Mouse (Mus musculus) MEL (cell line): ENCODE measurements around the gene Gm39653. TPM values are rescaled to one million over a fixed set of nuclear protein-coding genes. Genes with fewer than 3 reads are reported as not detected.
A peak's percentile ranks its signal among the peaks of the same experiment; 100 is the strongest.

ENCODE experiments used
- DNase-seq: peaks from one replicate; pipeline ENCODE4 v3.0.0; 2011; ENCODE audit warnings: low read depth, low spot score
- H3K27ac ChIP-seq: 2 replicates; pipeline ENCODE4 v1.5.1; 2012; ENCODE audit warnings: low read depth, mild to moderate bottlenecking, control low read depth, low read length, moderate library complexity; ENCODE audit not compliant: control insufficient read depth
- H3K27me3 ChIP-seq, 2 experiments: fragments of 150-350 bp in 1 of 2; sonication (generic) in 1 of 2; 2 replicates each; pipeline ENCODE4 v1.6.1; 2012; ENCODE audit warnings: low read length in 2 of 2, mild to moderate bottlenecking in 2 of 2, improper control_type of control experiment in 1 of 2, moderate library complexity in 1 of 2; ENCODE audit not compliant: insufficient read depth in 2 of 2, control insufficient read depth in 1 of 2
- H3K36me3 ChIP-seq, 2 experiments: 2 replicates each; pipeline ENCODE4 v1.6.1; 2012 to 2014; ENCODE audit warnings: low read length in 2 of 2, improper control_type of control experiment in 1 of 2, inconsistent platforms in 1 of 2, mild to moderate bottlenecking in 1 of 2; ENCODE audit not compliant: insufficient read depth in 2 of 2, control insufficient read depth in 1 of 2
- H3K4me1 ChIP-seq, 2 experiments: fragments of 150-350 bp in 1 of 2; sonication (generic) in 1 of 2; 2 replicates each; pipeline ENCODE4 v1.6.1; 2012; ENCODE audit warnings: low read length in 2 of 2, improper control_type of control experiment in 1 of 2, mild to moderate bottlenecking in 1 of 2; ENCODE audit not compliant: insufficient read depth in 2 of 2, control insufficient read depth in 1 of 2
- H3K4me3 ChIP-seq, 2 experiments: fragments of 150-350 bp in 1 of 2; sonication (generic) in 1 of 2; 2 replicates each; pipeline ENCODE4 v1.5.1; 2012; ENCODE audit warnings: low read depth in 2 of 2, low read length in 2 of 2, mild to moderate bottlenecking in 2 of 2, moderate library complexity in 2 of 2, control low read depth in 1 of 2, improper control_type of control experiment in 1 of 2; ENCODE audit not compliant: control insufficient read depth in 1 of 2, insufficient read depth in 1 of 2
- H3K79me2 ChIP-seq: 2 replicates; pipeline ENCODE4 v1.6.1; 2012; ENCODE audit warnings: mild to moderate bottlenecking, low read length, moderate library complexity; ENCODE audit not compliant: control insufficient read depth, poor library complexity, insufficient read depth
- H3K9ac ChIP-seq: 2 replicates; pipeline ENCODE4 v1.6.1; 2012; ENCODE audit warnings: low read depth, mild to moderate bottlenecking, control low read depth, low read length, moderate library complexity; ENCODE audit not compliant: control insufficient read depth, poor library complexity, severe bottlenecking
- H3K9me3 ChIP-seq: fragments of 150-350 bp; sonication (generic); replicated peaks from 2 replicates; pipeline ENCODE4 v1.6.1; 2012; ENCODE audit warnings: mild to moderate bottlenecking, low read length, improper control_type of control experiment, moderate library complexity; ENCODE audit not compliant: insufficient read depth
- BHLHE40 ChIP-seq: IDR thresholded peaks from 2 replicates; pipeline ENCODE4 v1.6.1; 2012; ENCODE audit warnings: low read depth, mild to moderate bottlenecking, inconsistent platforms, low read length, improper control_type of control experiment, borderline replicate concordance
- CHD1 ChIP-seq: IDR thresholded peaks from 2 replicates; pipeline ENCODE4 v1.6.1; 2012; ENCODE audit warnings: low read depth, mild to moderate bottlenecking, inconsistent platforms, low read length, improper control_type of control experiment
- CHD2 ChIP-seq: IDR thresholded peaks from 2 replicates; pipeline ENCODE4 v1.6.1; 2011; ENCODE audit warnings: low read length, improper control_type of control experiment
- CTCF ChIP-seq, 3 experiments: IDR thresholded peaks in 2 of 3; conservative IDR thresholded peaks in 1 of 3; 2 replicates each; pipeline ENCODE4 v1.5.1; 2011 to 2012; ENCODE audit warnings: low read length in 3 of 3, low read depth in 2 of 3, mild to moderate bottlenecking in 2 of 3, improper control_type of control experiment in 1 of 3, inconsistent platforms in 1 of 3, mixed read lengths in 1 of 3, moderate library complexity in 1 of 3; ENCODE audit not compliant: control insufficient read depth in 1 of 3, insufficient read depth in 1 of 3, poor library complexity in 1 of 3, severe bottlenecking in 1 of 3
- E2F4 ChIP-seq: IDR thresholded peaks from 2 replicates; pipeline ENCODE4 v1.6.1; 2011; ENCODE audit warnings: low read depth, low read length, improper control_type of control experiment, borderline replicate concordance
- ELF1 ChIP-seq: IDR thresholded peaks from 2 replicates; pipeline ENCODE4 v1.6.1; 2014; ENCODE audit warnings: low read depth, mild to moderate bottlenecking, inconsistent platforms, low read length, improper control_type of control experiment, moderate library complexity
- EP300 ChIP-seq, 2 experiments: IDR thresholded peaks; 2 replicates each; pipeline ENCODE4 v1.6.1; 2011; ENCODE audit warnings: improper control_type of control experiment in 2 of 2, low read length in 2 of 2, low read depth in 1 of 2, mild to moderate bottlenecking in 1 of 2
- ETS1 ChIP-seq: IDR thresholded peaks from 2 replicates; pipeline ENCODE4 v1.6.1; 2012; ENCODE audit warnings: low read depth, mild to moderate bottlenecking, inconsistent platforms, low read length, improper control_type of control experiment, moderate library complexity
- GABPA ChIP-seq: IDR thresholded peaks from 2 replicates; pipeline ENCODE4 v1.6.1; 2012; ENCODE audit warnings: low read depth, mild to moderate bottlenecking, inconsistent platforms, low read length, improper control_type of control experiment, moderate library complexity
- GATA1 ChIP-seq: IDR thresholded peaks from 2 replicates; pipeline ENCODE4 v1.6.1; 2011; ENCODE audit warnings: low read depth, low read length, improper control_type of control experiment
- HCFC1 ChIP-seq: IDR thresholded peaks from 2 replicates; pipeline ENCODE4 v1.6.1; 2012; ENCODE audit warnings: low read depth, mild to moderate bottlenecking, inconsistent platforms, low read length, improper control_type of control experiment, moderate library complexity
- JUND ChIP-seq: IDR thresholded peaks from 2 replicates; pipeline ENCODE4 v1.6.1; 2011; ENCODE audit warnings: low read depth, mild to moderate bottlenecking, improper control_type of control experiment, low read length
- KAT2A ChIP-seq: conservative IDR thresholded peaks from 2 replicates; pipeline ENCODE4 v1.6.1; 2012; ENCODE audit warnings: low read depth, low read length, improper control_type of control experiment, inconsistent platforms
- MAFK ChIP-seq: IDR thresholded peaks from 2 replicates; pipeline ENCODE4 v1.6.1; 2011; ENCODE audit warnings: low read depth, mild to moderate bottlenecking, low read length, improper control_type of control experiment, borderline replicate concordance
- MAX ChIP-seq: IDR thresholded peaks from 2 replicates; pipeline ENCODE4 v1.6.1; 2011; ENCODE audit warnings: low read length, improper control_type of control experiment
- MAZ ChIP-seq: IDR thresholded peaks from 2 replicates; pipeline ENCODE4 v1.6.1; 2012; ENCODE audit warnings: low read depth, mild to moderate bottlenecking, inconsistent platforms, low read length, improper control_type of control experiment
- MEF2A ChIP-seq: IDR thresholded peaks from 2 replicates; pipeline ENCODE4 v1.6.1; 2014; ENCODE audit warnings: low read depth, mild to moderate bottlenecking, inconsistent platforms, low read length, improper control_type of control experiment; ENCODE audit not compliant: poor library complexity, insufficient replicate concordance, severe bottlenecking; ENCODE audit errors: extremely low read depth
- MXI1 ChIP-seq: IDR thresholded peaks from 2 replicates; pipeline ENCODE4 v1.6.1; 2011; ENCODE audit warnings: mild to moderate bottlenecking, low read depth, low read length, improper control_type of control experiment
- MYB ChIP-seq: IDR thresholded peaks from 2 replicates; pipeline ENCODE4 v1.6.1; 2011; ENCODE audit warnings: mild to moderate bottlenecking, low read depth, low read length, improper control_type of control experiment
- MYC ChIP-seq: IDR thresholded peaks from 2 replicates; pipeline ENCODE4 v1.6.1; 2011; ENCODE audit warnings: low read depth, mild to moderate bottlenecking, low read length, improper control_type of control experiment, moderate library complexity
- NELFE ChIP-seq: IDR thresholded peaks from 2 replicates; pipeline ENCODE4 v1.6.1; 2011; ENCODE audit warnings: low read depth, low read length, improper control_type of control experiment
- NRF1 ChIP-seq: IDR thresholded peaks from 2 replicates; pipeline ENCODE4 v1.6.1; 2014; ENCODE audit warnings: low read depth, mild to moderate bottlenecking, inconsistent platforms, low read length, improper control_type of control experiment, moderate library complexity; ENCODE audit not compliant: poor library complexity, insufficient read depth, severe bottlenecking
- POLR2A ChIP-seq, 2 experiments: IDR thresholded peaks; 2 replicates each; pipeline ENCODE4 v1.6.1; 2011 to 2012; ENCODE audit warnings: low read length in 2 of 2, mild to moderate bottlenecking in 2 of 2, control low read depth in 1 of 2, improper control_type of control experiment in 1 of 2, low read depth in 1 of 2, moderate library complexity in 1 of 2; ENCODE audit not compliant: control insufficient read depth in 1 of 2, insufficient read depth in 1 of 2, poor library complexity in 1 of 2
- POLR2AphosphoS2 ChIP-seq: IDR thresholded peaks from 2 replicates; pipeline ENCODE4 v1.6.1; 2011; ENCODE audit warnings: low read length, improper control_type of control experiment
- POLR2AphosphoS5 ChIP-seq: IDR thresholded peaks from 2 replicates; pipeline ENCODE4 v1.6.1; 2012; ENCODE audit warnings: low read depth, borderline replicate concordance, mild to moderate bottlenecking, inconsistent platforms, low read length, moderate library complexity, mixed read lengths
- RAD21 ChIP-seq: IDR thresholded peaks from 2 replicates; pipeline ENCODE4 v1.6.1; 2011; ENCODE audit warnings: mild to moderate bottlenecking, low read depth, low read length, improper control_type of control experiment
- RCOR1 ChIP-seq: IDR thresholded peaks from 2 replicates; pipeline ENCODE4 v1.6.1; 2012; ENCODE audit warnings: low read depth, mild to moderate bottlenecking, inconsistent platforms, low read length, improper control_type of control experiment
- SIN3A ChIP-seq: IDR thresholded peaks from 2 replicates; pipeline ENCODE4 v1.6.1; 2012; ENCODE audit warnings: low read length, improper control_type of control experiment, inconsistent platforms
- SMC3 ChIP-seq: IDR thresholded peaks from 2 replicates; pipeline ENCODE4 v1.6.1; 2011; ENCODE audit warnings: low read depth, low read length, improper control_type of control experiment
- TAL1 ChIP-seq: IDR thresholded peaks from 2 replicates; pipeline ENCODE4 v1.6.1; 2012; ENCODE audit warnings: mild to moderate bottlenecking, inconsistent platforms, low read length, moderate library complexity, mixed read lengths
- TBP ChIP-seq: IDR thresholded peaks from 2 replicates; pipeline ENCODE4 v1.8.0; 2011; ENCODE audit warnings: low read depth, low read length, improper control_type of control experiment
- TCF12 ChIP-seq: IDR thresholded peaks from 2 replicates; pipeline ENCODE4 v1.6.1; 2014; ENCODE audit warnings: low read depth, mild to moderate bottlenecking, inconsistent platforms, low read length, improper control_type of control experiment, moderate library complexity
- UBTF ChIP-seq: IDR thresholded peaks from 2 replicates; pipeline ENCODE4 v1.6.1; 2012; ENCODE audit warnings: low read depth, mild to moderate bottlenecking, inconsistent platforms, low read length, improper control_type of control experiment, moderate library complexity, borderline replicate concordance; ENCODE audit not compliant: insufficient read depth
- USF1 ChIP-seq: IDR thresholded peaks from 2 replicates; pipeline ENCODE4 v1.6.1; 2014; ENCODE audit warnings: low read depth, mild to moderate bottlenecking, inconsistent platforms, low read length, improper control_type of control experiment, moderate library complexity
- USF2 ChIP-seq, 2 experiments: IDR thresholded peaks; 2 replicates each; pipeline ENCODE4 v1.6.1; 2011 to 2012; ENCODE audit warnings: improper control_type of control experiment in 2 of 2, low read length in 2 of 2, borderline replicate concordance in 1 of 2, inconsistent platforms in 1 of 2, low read depth in 1 of 2, mild to moderate bottlenecking in 1 of 2; ENCODE audit not compliant: insufficient read depth in 1 of 2
- ZC3H11A ChIP-seq: IDR thresholded peaks from 2 replicates; pipeline ENCODE4 v1.6.1; 2012; ENCODE audit warnings: low read depth, mild to moderate bottlenecking, inconsistent platforms, low read length, improper control_type of control experiment
- ZKSCAN1 ChIP-seq: IDR thresholded peaks from 2 replicates; pipeline ENCODE4 v1.6.1; 2012; ENCODE audit warnings: low read depth, mild to moderate bottlenecking, inconsistent platforms, low read length, improper control_type of control experiment, moderate library complexity
- ZMIZ1 ChIP-seq: IDR thresholded peaks from 2 replicates; pipeline ENCODE4 v1.6.1; 2012; ENCODE audit warnings: low read depth, mild to moderate bottlenecking, inconsistent platforms, low read length, improper control_type of control experiment, moderate library complexity
- ZNF384 ChIP-seq: IDR thresholded peaks from 2 replicates; pipeline ENCODE4 v1.6.1; 2012; ENCODE audit warnings: low read depth, mild to moderate bottlenecking, inconsistent platforms, low read length, improper control_type of control experiment
- polyA plus RNA-seq, 2 experiments: library from polyadenylated mRNA; stranded (reverse) in 1 of 2; unstranded in 1 of 2; fragments of >175 nt in 1 of 2; fragments of >200 nt in 1 of 2; gene quantifications; 2 replicates each; pipeline versions ENCODE4 v1.2.1 to v1.2.4; 2012; ENCODE audit warnings: low replicate concordance in 2 of 2, low read depth in 1 of 2; ENCODE audit not compliant: insufficient read length in 2 of 2, insufficient read depth in 1 of 2, missing spikeins in 1 of 2
- total RNA-seq: library from RNA; depleted of rRNA; stranded (reverse); fragments of 300-350 nt; gene quantifications from 2 replicates; pipeline ENCODE4 v1.2.3, GENCODE M21; 2012

The Gm39653 gene
- total and polyA plus RNA-seq, 3 experiments = not detected

DNA sequence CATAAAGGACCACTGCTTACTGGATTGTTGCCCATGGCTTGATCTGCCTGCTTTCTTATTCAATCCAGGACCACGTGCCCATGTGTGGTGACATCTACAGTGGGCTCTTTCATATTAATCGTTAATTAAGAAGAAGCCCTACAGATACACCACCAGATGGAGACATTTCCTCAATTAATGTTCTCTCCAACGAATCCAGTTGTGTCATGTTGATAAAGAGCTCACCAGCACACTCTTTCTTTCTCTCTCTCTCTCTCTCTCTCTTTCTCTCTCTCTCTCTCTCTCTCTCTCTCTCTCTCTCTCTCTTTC is 53.0 kb downstream of the Gm39653 start:
- no peak overlapping the region for H3K4me3 ChIP-seq

More for the DNA sequence above, 53.0 kb downstream of the Gm39653 start:
- Histone ChIP-seq H3K79me2 (no peaks in the 10 kb centered on the region), H3K4me1 (no peaks in the 10 kb centered on the region), H3K27ac (no peak overlapping the region), H3K9me3 (no peaks in the 10 kb centered on the region), H3K9ac (0 out of 2 replicates have a peak overlapping the region, but pooled peaks have one; percentile 18)
- DNase-seq = peak; percentile 73
- no peak for TF ChIP-seq ELF1
- TF ChIP-seq BHLHE40 = 0 out of 2 replicates have a peak, but pooled peaks have one; percentile 19
- TF ChIP-seq MXI1 = no peak
- TF ChIP-seq ZC3H11A = peak; percentile 84
- no peak for TF ChIP-seq POLR2AphosphoS2
- no peak for TF ChIP-seq GABPA
- TF ChIP-seq MEF2A = no peak
- TF ChIP-seq SIN3A = no peak
- TF ChIP-seq ZMIZ1 = no peak
- TF ChIP-seq SMC3 = peak; percentile 85
- TF ChIP-seq NELFE = no peak
- TF ChIP-seq ZNF384 = no peak
- no peak for TF ChIP-seq MAFK
- no peak for TF ChIP-seq TAL1
- TF ChIP-seq MAZ = no peak
- no peak for TF ChIP-seq E2F4
- no peak for TF ChIP-seq KAT2A
- TF ChIP-seq UBTF = no peak
- TF ChIP-seq CTCF (IDR thresholded peaks at IDR 0.05 in 2 of 3, conservative IDR thresholded peaks at IDR 0.05 in 1 of 3; ENCODE audit: control insufficient read depth in 1 of 3, insufficient read depth in 1 of 3, low read depth in 2 of 3, low read length in 3 of 3, poor library complexity in 1 of 3, severe bottlenecking in 1 of 3) = peak in 2 of 3 experiments; percentile 24 to 70; a peak in 3 of 6 replicates
- no peak for TF ChIP-seq TCF12
- peak; percentile 66 for TF ChIP-seq USF1
- no peak for TF ChIP-seq CHD2
- no peak for TF ChIP-seq POLR2A (IDR thresholded peaks at IDR 0.05; ENCODE audit: control insufficient read depth in 1 of 2, insufficient read depth in 1 of 2, low read depth in 1 of 2, low read length in 2 of 2, poor library complexity in 1 of 2)
- TF ChIP-seq ZKSCAN1 = no peak
- TF ChIP-seq MYC = no peak
- no peak for TF ChIP-seq POLR2AphosphoS5
- no peak for TF ChIP-seq TBP
- no peak for TF ChIP-seq RCOR1
- no peak for TF ChIP-seq ETS1
- no peak for TF ChIP-seq EP300 (IDR thresholded peaks at IDR 0.05; ENCODE audit: low read depth in 1 of 2, low read length in 2 of 2)
- TF ChIP-seq MYB = no peak
- TF ChIP-seq NRF1 = no peak
- no peak for TF ChIP-seq JUND
- TF ChIP-seq MAX = peak; percentile 72
- no peak for TF ChIP-seq GATA1
- no peak for TF ChIP-seq HCFC1
- no peak for TF ChIP-seq CHD1
- TF ChIP-seq RAD21 = peak; percentile 79
- TF ChIP-seq USF2 (IDR thresholded peaks at IDR 0.05; ENCODE audit: borderline replicate concordance in 1 of 2, insufficient read depth in 1 of 2, low read depth in 1 of 2, low read length in 2 of 2) = no peak
- TF ChIP-seq, all 39 proteins: peak for 7
- Histone ChIP-seq H3K36me3 (peaks cover 0 to 4% of the 10 kb centered on the region in 2 experiments; a peak in 2 of 4 replicates), H3K27me3 (no peaks in the 10 kb centered on the region)
